In the genomic region with DNA sequence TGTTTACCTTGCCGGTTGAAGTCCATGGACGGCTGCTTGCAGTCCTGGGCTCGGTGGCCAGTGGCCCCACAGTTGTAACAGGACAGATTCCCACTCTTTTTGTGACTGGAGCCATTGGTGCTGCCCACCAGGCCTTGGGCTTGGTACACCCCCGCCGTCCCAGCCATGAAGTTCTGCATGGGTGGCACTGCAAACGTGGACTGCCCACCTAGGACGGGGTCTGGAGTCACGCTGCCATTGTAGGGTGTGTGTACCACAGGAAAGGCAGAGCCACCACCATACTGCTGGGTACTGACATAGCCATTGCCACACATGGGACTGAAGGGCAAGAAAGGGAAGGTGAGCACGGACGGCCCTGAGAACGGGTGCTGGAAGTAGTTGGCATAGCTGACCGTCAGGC, we compare ENCODE assay signal across 31 mouse cellular contexts. TPM values are rescaled to one million over a fixed set of nuclear protein-coding genes. Genes with fewer than 3 reads are reported as not detected.
"Had no signal": no experiment of that assay in that cellular context is flagged by ENCODE, and none has a peak within 500 bp of the region (broad histone marks: within the 10 kb centered on the region; RNA-seq: fewer than 3 reads in every experiment).

No protein-coding gene starts in this region.

- ATAC-seq: hindbrain, embryonic 16.5 days; inflammation-experienced regulatory T-cells, adult 6 months; intestine, embryonic 15.5 days; liver, embryonic 12.5 days had no signal

- DNase-seq: gastrocnemius, adult 2 months; gastrocnemius, postnatal 10 days; gastrocnemius, postnatal 25 days; heart, adult 2 months; heart, postnatal 10 days; heart, postnatal 4 days; kidney, adult 18-20 months; kidney, adult 8-10 months; kidney, postnatal 10 days; kidney, postnatal 25 days; layer of hippocampus, adult 9-11 months; layer of hippocampus, postnatal 36 days; left cerebral cortex, postnatal 4 days had no signal

- H3K9me3 ChIP-seq: heart, embryonic 12.5 days; hindbrain, embryonic 10.5 days; hindbrain, embryonic 12.5 days; intestine, embryonic 15.5 days; limb, embryonic 13.5 days; limb, embryonic 15.5 days; liver, embryonic 12.5 days had no signal

- H3K27ac ChIP-seq: gastrocnemius, adult 2 months; heart, adult 2 months; hindbrain, embryonic 10.5 days; hindbrain, embryonic 12.5 days; hindbrain, embryonic 14.5 days; intestine, embryonic 15.5 days; limb, embryonic 13.5 days; limb, embryonic 15.5 days; liver, embryonic 12.5 days; liver, embryonic 14.5 days had no signal

- H3K9ac ChIP-seq: heart, embryonic 12.5 days; hindbrain, embryonic 12.5 days; hindbrain, embryonic 14.5 days; intestine, embryonic 15.5 days; limb, embryonic 13.5 days; limb, embryonic 15.5 days; liver, embryonic 12.5 days; liver, embryonic 14.5 days had no signal

- H3K4me3 ChIP-seq: gastrocnemius, adult 2 months; heart, adult 2 months; heart, embryonic 12.5 days; hindbrain, embryonic 10.5 days; hindbrain, embryonic 12.5 days; intestine, embryonic 15.5 days; limb, embryonic 13.5 days; limb, embryonic 15.5 days; liver, embryonic 12.5 days had no signal

- H3K27me3 ChIP-seq: heart, embryonic 12.5 days; hindbrain, embryonic 12.5 days; intestine, embryonic 15.5 days; limb, embryonic 13.5 days; limb, embryonic 15.5 days; liver, embryonic 12.5 days had no signal

- H3K4me1 ChIP-seq: heart, embryonic 12.5 days; hindbrain, embryonic 12.5 days; intestine, embryonic 15.5 days; limb, embryonic 13.5 days; limb, embryonic 15.5 days; liver, embryonic 12.5 days had no signal

- H3K4me2 ChIP-seq: heart, embryonic 12.5 days; hindbrain, embryonic 12.5 days; hindbrain, embryonic 14.5 days; intestine, embryonic 15.5 days; limb, embryonic 13.5 days; limb, embryonic 15.5 days; liver, embryonic 12.5 days had no signal

RNA-seq across cellular contexts. Expression of gene 1700018B08Rik, which starts 59.7 kb away (rescaled TPM):
- polyA plus RNA-seq: frontal cortex, adult 2 months; heart, embryonic 12.5 days; heart, embryonic 14.5 days; heart, embryonic 16.5 days; hindbrain, embryonic 10.5 days; hindbrain, embryonic 12.5 days; hindbrain, embryonic 14.5 days; hindbrain, embryonic 16.5 days; inflammation-experienced regulatory T-cells, adult 6 months; intestine, embryonic 15.5 days; kidney, embryonic 14.5 days; kidney, embryonic 16.5 days; large intestine, adult 2 months; limb, embryonic 13.5 days; limb, embryonic 15.5 days; liver, adult 2 months; liver, embryonic 12.5 days; liver, embryonic 14.5 days had no signal
